Mouse (Mus musculus): ENCODE results near the gene Sft2d2.

Sft2d2 gene

DNA sequence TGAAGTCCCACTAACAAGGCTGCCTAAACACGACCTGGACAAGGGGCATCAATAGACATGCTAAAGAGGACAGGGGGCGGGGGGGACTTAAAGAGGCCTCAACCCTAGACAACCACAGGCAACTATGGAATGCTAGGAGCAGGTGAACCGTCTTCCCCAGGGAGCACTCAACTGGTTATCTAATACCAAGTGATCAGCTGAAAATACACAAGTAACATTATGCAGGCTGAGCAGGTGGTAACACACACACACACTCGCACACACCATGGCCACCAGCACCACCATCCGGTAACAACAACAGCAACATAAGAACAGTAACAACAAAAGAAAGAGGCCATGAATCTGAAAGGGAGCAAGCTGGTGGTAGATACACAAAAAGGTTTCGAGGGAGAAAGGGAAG is 4.2 kb downstream of the Sft2d2 start:
- no peak for DNase-seq

DNA sequence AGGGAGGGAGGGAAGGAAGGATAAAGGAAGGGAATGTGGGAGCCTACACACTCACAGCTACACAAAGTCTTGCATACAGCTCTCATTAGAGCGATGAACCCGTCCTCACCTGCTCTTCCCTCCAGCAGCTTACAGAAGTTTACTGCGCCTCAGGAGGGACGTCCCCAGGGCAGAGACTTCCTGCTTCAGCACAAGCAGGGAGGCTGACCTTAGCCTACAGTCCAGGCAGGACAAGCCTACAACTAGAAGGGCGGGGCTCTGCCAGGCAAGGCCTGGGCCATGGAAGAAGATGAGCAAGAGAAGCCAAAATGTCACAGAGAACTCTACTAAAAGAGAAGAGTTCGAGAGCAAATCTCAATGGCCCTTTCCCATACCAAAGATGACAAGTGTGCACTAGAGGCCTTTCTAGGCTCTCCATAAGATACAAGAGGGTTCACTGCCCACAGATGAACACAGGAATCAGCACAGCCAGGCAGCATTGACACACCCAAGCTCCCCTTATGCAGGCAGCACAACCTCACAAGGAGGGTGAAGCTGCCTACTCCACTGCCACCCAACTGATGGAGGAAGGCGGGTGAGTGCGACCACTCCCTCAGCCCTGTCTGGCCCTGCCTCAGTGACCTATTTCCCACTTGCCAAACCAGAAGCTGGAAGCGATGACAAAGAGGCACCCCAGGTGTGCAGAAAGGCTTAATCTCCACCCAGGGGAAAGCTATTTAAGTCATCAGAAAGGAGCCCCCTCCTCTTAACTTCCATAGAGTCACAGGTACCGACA is 5.2 kb downstream of the Sft2d2 start:
- no peak for DNase-seq

- DNase-seq, result no peak
Measured at GRCm38 (mm10) chr1:165187357-165187756, 6.9 kb downstream of the Sft2d2 start.

GRCm38 (mm10) chr1:165186491-165186890 is 7.7 kb downstream of the Sft2d2 start:
- DNase-seq, result no peak

- no peak for DNase-seq
Measured at GRCm38 (mm10) chr1:165185116-165185515, 9.1 kb downstream of the Sft2d2 start.

DNA sequence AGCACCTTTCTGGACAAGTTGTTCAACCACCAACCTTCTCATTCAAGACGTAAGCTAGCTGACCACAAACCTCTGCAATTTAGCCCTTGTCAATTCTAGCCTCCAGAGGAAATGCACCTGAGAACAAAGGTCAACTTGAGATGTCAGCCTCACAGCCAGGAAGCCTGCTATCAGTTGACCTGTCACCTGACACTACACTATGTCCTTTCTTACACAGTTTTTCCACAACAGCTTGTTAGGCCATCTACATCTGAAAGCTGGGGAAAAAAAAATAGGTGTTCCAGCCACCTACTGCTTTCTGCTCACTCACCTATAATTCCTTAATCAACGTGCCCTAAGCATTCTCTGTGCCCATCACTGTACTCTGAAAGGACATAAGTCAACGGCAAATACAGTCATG is 10.1 kb downstream of the Sft2d2 start:
- DNase-seq, result no peak

- DNase-seq, result no peak
Measured at GRCm38 (mm10) chr1:165183400-165183799, 10.8 kb downstream of the Sft2d2 start.

DNA sequence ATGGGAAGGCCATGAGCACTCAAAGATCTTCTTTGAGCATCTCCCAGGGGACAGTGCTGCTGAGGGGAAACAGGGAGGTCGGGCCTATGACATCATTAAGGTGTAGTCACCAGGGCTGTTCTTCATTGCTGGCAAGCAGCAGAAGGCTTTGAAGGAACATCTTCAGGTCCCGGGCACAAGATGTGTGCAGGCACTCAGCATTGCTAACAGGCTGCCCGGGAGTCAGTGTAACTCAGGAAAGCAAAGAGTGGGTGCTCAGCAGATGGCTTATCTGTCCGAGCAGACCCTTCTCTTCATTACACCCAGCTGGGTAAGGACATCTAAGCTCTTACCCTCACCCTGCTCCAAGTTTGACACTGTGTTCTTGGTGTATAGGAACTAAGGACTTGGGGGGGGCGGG is 14.9 kb downstream of the Sft2d2 start:
- no peak for DNase-seq

DNA sequence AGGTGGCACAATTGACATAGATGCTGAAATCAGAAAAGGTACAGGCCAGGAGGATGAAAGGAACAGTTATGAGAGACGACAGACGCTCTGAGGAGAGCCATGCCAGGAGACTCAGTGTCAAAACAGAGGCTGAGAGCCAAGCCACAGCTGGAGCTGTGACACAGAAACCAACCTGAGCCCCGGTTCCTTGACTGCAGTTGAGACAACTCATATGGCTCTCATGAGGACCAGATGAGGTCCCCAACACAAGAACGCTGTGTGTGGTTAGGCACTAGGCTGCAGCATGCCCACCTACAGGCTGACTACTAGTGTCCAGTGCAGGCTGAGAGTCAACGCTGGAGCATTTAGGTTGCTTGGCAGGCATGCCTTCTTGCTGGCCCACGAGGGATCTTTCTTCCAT is 16.2 kb downstream of the Sft2d2 start:
- no peak for DNase-seq

GRCm38 (mm10) chr1:165174059-165174616 is 20.1 kb downstream of the Sft2d2 start:
- no peak for DNase-seq

DNA sequence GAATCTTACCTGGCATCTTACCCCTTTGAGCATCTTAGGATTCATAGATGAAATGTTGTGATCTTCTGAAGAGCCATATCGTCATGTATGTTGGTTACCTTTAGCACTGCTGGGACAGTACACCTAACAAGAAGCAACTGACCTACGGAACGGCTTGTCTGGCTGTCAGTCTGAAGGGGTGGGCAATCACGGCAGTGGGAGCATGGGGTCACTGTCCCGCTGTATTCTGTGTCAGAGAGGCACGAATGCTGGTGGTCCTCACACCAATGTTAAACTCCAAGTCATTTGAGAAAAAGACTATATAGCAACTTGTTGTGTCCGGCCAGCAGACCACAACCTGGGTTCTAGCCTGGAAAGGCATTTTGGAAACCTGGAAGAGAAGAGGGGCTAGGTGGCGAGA is 23.0 kb downstream of the Sft2d2 start:
- DNase-seq, result no peak

GRCm38 (mm10) chr1:165170157-165170556 is 24.1 kb downstream of the Sft2d2 start:
- no peak for DNase-seq

GRCm38 (mm10) chr1:165169462-165169861 is 24.8 kb downstream of the Sft2d2 start:
- DNase-seq, result no peak

- no peak for DNase-seq
Measured at GRCm38 (mm10) chr1:165164920-165165319, 29.3 kb downstream of the Sft2d2 start.

GRCm38 (mm10) chr1:165160723-165161405 is 33.4 kb downstream of the Sft2d2 start, which contains the start of gene Tbx19:
Tbx19 (minus strand) TSS chr1:165160773.
- DNase-seq, result no peak

DNA sequence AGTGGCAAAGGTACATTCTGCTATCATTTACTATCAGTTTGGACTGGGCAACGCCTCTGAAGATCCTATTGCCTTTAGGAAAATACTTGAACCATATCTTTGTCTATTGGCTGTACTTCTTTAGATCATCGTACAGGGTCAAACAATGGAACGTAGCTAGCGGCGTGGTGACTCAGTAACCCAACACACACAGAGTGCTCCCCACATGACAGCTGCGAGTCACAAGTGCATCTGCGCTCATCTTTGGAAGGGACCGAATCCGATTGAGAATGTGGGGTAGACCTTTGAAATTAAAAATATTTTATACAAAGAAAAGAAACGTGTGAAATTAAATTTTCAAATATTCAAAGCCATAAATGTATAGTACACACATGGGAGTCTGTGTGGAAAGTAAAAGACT is 35.4 kb downstream of the Sft2d2 start:
- DNase-seq, result no peak

- DNase-seq, result no peak
Measured at GRCm38 (mm10) chr1:165154162-165154561, 40.1 kb downstream of the Sft2d2 start.

GRCm38 (mm10) chr1:165151216-165151615 is 43.0 kb downstream of the Sft2d2 start:
- DNase-seq, result no peak

DNA sequence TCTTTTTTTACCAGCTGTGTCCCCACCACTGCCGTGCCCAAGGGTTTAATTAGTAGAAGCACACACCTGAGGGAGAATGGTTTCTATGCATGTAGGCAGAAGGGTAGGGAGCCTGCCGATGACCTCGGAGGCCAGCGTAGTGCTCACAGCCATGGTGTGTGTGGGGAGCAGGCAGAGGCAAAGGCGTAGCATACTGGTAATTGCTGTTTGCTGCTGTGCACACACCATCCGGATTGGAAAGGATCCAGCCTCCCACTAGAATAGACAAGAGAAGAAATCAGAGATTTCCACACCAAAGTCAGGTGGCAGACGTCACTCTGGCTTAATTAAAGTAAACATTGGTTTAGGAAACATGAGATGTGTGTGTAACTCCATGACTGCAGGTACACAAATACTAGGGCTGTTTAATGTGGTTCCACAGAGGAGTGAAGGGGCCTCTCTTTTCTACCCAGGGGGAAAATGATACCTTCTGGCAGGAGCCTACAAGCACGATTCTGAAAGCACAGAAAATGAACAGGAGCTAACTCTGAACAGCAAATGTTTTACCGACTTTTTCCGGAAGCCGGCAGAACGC is 51.8 kb downstream of the Sft2d2 start:
- no peak for DNase-seq

DNA sequence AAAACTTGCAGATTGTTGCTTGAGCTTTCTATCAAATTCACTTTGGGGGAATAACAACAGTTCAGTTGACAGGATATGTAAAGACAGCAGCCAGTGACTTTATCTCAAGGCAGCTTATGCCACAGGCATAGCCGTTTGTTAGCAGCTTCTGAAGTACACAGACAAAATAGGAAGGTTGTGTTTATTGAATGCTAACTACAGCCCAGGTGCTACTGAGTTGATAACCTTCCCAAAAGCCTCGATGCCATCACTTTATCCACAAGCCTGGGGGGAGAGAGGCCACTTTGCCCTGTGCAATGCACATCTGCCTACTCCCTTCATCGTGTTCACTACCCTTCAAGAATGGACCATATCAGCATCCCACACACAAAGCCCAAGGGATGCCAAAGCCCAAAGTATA is 54.0 kb downstream of the Sft2d2 start:
- DNase-seq, result no peak

GRCm38 (mm10) chr1:165133858-165134257 is 60.4 kb downstream of the Sft2d2 start:
- DNase-seq, result no peak

DNA sequence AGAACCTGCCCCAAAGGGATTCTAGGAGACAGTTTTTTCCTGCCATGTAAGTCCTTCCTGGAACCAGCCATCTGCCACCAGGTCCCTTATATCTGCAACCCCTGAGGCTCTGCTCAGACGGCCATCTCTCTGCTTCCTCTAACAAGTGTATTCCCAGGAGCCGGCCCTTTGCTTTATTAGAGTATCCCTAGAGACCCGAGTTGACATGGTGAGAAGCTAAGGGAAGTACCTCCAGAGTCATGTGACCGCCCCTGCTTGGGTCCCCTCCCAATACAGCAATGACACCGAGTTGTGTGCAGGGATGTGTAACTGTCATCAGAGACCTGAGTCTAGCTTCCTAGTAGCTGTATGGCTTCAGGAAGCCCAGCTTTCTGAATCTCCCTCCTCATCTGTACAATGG is 61.0 kb downstream of the Sft2d2 start:
- no peak for DNase-seq

- peak; percentile 42 for DNase-seq
Measured at GRCm38 (mm10) chr1:165132187-165132877, 61.9 kb downstream of the Sft2d2 start.

Measured in cerebellum, adult 9-11 months (tissue).